Mouse (Mus musculus): ENCODE measurements around the gene Dcxr. TPM values are rescaled to one million over a fixed set of nuclear protein-coding genes. Genes with fewer than 3 reads are reported as not detected.
"Not testable (repeated sequence)": the region's sequence is repeated elsewhere in the genome, so short reads cannot be mapped to it uniquely, and the experiment has no call there.

Gene Dcxr
- 100 to 1,000 TPM in 1 of 2 experiments, 10 to 100 TPM in 1; 41.4 to 122 TPM for total RNA-seq (2021)
- 136 and 150 TPM in 2 replicates for polyA plus RNA-seq (2012; rRNA removed)
- long read RNA-seq, transcript Dcxr-202 (7 exons, 830 nt) = minor isoform, 5 of 25 reads
- long read RNA-seq, transcript Dcxr-201 (8 exons, 892 nt) = major isoform, 17 of 25 reads
- long read RNA-seq, partial matches to known transcripts = 1 of 25 reads
- long read RNA-seq, other reads (novel, unspliced or antisense) = 2 of 25 reads

DNA sequence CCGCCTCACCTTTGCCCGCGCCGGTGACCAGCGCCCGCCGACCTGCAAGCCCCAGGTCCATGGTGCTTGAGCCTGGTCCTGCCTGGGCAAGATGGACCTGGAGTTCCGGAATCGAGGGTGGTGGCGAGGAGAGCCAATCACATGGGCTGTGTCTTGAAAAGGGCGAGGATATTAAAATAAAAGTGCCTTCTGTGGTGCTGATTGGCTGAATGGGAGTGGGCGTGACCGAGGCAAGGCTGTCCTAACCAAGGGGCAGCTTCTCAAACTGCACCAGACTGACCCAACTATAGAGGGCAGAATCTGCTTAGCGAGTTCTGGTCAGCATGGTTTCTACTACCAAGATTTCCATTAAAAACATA, at the start of gene Dcxr:
Gene Dcxr, minus strand, starts transcription at position 113 of the 359 bp plus-strand sequence.
- DNase-seq = peak; percentile 95

GRCm38 (mm10) chr11:120775774-120776469, 48.8 kb upstream of the Dcxr start:
- peak; percentile 94 for DNase-seq

GRCm38 (mm10) chr11:120773463-120774190, 46.5 kb upstream of the Dcxr start:
- peak; percentile 72 for DNase-seq

GRCm38 (mm10) chr11:120772749-120773148, 45.7 kb upstream of the Dcxr start:
- no peak for DNase-seq

GRCm38 (mm10) chr11:120768206-120768605, 41.1 kb upstream of the Dcxr start:
- DNase-seq = no peak

DNA sequence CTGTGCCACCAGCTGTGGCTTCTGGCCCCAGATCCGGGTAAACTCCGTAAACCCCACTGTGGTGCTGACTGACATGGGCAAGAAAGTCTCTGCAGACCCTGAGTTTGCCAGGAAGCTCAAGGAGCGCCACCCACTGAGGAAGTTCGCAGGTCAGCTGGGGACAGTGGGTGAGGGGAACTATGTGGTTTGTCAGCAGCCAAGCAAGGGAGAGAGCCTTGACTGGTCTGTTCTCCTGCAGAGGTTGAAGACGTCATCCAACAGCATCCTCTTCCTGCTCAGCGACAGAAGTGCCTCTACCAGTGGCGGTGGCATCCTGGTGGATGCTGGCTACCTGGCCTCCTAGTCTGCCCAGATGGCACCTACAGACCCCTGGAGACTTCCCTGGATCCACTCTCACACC, 39.9 kb upstream of the Dcxr start:
- DNase-seq = not testable (repeated sequence)

DNA sequence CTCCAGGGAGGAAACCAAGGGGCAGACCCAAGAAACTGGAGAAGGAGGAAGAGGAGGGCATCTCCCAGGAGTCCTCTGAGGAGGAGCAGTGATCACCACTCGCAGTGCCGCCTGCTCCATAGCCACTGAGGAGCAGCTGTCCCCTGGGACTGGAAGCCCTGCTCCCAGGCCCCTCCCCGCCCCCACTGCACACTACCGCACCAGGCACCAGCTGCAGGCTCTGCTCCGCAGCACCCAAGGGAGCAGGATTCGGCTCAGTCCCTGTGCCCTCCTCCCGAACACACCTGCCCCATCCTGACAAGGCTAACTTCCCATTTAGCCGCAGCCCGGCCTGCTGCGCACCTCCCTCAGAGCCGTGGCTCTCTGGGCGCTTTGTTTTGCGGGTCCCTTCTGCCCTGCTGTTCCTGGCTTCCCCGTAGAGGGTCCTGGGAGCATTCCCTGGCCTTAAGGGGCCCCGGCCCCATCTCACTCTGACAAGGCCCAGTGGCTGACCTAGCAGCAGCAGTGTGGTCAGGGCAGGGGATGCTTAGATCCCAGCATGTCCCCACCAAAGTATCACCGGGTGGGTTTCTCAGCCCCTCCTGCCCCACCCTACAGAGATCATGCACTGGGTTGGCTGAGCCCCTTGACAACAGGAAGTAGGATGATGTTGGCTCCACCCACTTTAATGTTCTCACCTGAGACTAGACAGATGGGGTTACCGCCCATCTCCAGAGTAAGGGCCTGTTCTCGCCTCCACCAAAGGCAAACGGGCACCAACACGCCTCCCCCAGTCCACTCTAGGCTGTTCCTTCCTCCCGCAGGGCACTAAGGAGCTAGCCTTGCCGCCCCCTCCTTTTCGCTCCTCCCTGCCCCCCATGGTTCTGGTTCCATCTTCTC, 36.3 kb upstream of the Dcxr start:
- DNase-seq = not testable (repeated sequence)

DNA sequence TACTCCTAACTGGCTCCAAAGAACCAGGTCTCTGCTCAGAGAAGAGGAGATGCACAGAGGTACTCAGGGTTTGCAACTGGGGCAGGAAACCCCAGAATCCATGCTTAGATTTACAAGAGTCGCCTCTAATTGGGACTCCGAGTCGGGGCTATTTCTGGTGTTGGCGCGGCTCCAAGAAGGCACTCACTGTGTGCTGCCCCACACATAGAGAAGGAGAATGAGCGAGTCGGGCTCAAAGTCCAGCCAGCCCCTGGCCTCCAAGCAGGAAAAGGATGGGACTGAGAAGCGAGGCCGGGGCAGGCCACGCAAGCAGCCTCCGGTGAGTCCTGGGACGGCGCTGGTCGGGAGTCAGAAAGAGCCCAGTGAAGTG, 35.6 kb upstream of the Dcxr start, which contains the start of gene Hmga1b:
Gene Hmga1b, plus strand, starts transcription at position 123 of the 370 bp plus-strand sequence.
- not testable (repeated sequence) for DNase-seq

- DNase-seq = no peak
These were observed 35.0 kb upstream of the Dcxr start for GRCm38 (mm10) chr11:120761811-120762671.

GRCm38 (mm10) chr11:120760236-120760635, 33.2 kb upstream of the Dcxr start:
- no peak for DNase-seq

DNA sequence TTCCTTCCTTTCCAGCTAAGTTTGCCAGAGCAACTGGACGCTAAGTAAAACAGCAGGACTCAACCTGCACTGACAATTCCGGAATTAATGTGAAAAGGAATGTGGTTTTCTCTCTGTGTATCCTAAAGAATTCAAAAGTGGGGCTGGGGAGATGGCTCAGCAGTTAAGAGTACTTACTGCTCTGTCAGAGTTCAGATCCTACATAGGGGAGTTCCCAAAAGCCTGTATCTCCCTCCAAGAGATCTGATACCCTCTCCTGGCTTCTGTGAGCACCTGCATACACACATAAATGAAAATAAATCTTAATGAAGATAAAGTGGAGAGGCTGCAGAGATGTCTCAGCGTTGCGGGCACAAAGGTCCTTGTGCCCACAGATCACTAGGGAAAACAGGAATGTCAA, 24.5 kb upstream of the Dcxr start:
- DNase-seq = no peak

GRCm38 (mm10) chr11:120749430-120749829, 22.3 kb upstream of the Dcxr start:
- peak; percentile 46 for DNase-seq

DNA sequence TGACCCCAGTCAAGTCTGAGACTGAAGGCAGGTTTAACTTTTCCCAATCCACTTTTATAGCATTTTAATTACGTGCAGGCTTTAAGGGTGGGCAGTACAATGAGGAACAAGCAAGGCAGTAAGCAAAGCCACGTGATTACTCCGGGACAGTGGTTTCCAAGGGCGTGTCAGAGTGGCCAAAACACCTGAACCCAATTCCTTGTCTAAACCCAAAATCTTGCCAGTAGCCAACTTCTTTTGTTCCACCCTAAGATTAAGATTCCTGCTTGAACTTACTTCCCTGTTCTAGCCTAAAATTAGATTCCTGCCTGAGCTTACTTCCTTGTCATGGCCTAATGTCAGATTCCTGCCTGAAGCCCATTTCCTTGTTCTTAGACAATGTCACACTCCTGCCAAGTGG, 20.9 kb upstream of the Dcxr start:
- no peak for DNase-seq

- DNase-seq = no peak
These were observed 17.1 kb upstream of the Dcxr start for GRCm38 (mm10) chr11:120744121-120744701.

DNA sequence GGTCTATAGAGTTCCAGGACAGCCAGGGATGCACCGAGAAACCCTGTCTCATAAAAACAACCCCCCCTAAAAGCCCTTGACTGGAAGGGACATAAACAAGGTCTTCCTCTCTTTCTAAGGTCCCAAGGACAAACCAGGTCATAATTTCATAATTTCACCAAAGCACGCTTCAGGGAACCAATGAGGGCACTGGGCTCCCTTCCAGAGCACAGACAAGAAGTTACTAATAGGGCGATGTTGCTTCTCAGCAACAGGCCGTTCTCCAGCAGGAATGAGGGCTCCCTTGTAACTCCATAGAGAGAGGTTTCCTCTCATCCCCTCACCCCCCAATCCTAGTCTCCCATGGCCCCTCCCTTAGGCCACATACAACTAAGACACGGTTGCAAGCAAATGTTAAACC, 13.9 kb upstream of the Dcxr start:
- DNase-seq = peak; percentile 75

GRCm38 (mm10) chr11:120736424-120736823, 9.3 kb upstream of the Dcxr start:
- DNase-seq = no peak

DNA sequence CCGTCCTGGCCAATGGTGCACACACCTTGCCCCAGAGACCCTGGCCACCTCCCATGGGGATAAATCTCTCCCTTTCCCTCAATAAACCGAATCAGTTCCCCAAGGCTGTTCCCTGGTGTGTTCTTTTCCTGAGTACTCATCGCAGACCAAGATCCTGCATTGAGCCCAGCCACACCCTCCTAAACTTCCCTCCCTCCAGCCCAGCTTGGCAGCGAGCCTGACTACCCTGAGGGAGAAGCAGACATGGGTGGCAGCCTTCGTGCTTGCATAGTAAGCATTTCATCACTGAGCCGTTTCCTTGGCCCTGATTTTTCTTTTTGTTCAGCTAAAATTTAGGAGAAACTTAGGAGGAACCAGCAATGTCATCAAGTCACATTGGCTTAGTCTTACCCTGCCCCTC, 6.4 kb upstream of the Dcxr start:
- DNase-seq = peak; percentile 79

DNA sequence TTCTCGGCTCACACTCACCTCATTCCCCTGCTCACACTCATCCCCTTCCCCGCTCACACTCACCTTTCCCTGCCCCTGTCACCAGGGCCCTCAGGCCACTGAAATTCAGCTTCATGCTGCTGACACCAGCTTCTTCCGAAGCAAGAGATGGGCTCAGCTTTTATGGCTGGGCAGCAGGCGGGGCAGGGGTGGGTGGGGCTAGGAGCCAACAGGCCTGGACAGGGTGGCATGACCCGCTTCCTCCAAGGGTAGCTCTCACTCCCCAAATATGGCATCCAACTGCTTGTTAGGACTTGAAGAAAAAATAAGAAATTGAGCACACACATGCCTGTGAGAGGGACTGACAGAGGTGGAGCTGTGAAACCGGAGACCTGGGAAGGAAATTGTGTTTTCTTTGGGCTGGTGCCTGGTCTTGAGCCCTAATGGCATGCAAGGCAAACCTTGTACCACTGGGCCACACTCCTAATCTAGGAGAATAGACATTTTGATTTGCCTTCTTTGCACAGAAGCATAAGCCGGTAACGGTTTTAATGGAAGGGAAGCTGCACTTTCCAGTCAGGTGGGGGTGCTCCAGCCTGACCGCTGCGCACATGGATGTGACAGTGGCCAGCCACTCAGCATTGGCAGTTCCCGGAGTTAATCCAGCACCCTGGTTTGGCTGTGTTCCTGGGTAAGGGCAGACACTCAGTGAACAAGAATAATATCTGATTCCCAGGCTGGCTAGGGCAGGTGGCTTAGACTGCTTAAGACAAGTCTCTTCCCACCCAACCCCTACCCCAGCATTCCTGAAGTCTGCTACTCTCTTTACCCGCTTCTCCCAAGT, 5.0 kb upstream of the Dcxr start, which contains the start of gene Cbr2:
Gene Cbr2, minus strand, starts transcription at position 257 of the 823 bp plus-strand sequence.
- DNase-seq = no peak

DNA sequence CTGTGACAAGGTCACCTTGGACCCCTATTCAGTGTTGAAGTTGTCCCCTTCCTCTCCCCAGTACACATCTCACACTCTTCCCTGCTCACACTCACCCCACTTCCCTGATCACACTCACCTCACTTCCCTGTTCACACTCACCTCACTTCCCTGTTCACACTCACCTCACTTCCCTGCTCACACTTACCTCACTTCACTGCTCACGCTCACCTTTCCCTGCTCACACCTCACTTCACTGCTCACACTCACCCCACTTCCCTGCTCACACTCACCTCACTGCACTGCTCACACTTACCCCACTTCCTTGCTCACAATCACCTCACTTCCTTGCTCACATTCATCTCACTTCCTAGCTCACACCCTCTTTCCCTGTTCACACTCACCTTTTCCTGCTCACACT, 4.3 kb upstream of the Dcxr start:
- DNase-seq = no peak
